Mouse (Mus musculus) hindbrain, postnatal 0 days (tissue): ENCODE results near the gene Arfgap2. TPM values are rescaled to one million over a fixed set of nuclear protein-coding genes. Genes with fewer than 3 reads are reported as not detected.

Source experiments
- ATAC-seq: fragments of 200-750 bp; cut with Nextera tagmentation; 2 replicates; pipeline ENCODE4 v1.8.0; 2017; ENCODE audit warnings: mild to moderate bottlenecking, moderate TSS enrichment, moderate library complexity
- DNase-seq: peaks from one replicate; pipeline ENCODE4 v3.0.0-alpha.2; 2015; ENCODE audit warnings: low spot score
- H3K27ac ChIP-seq: fragments of 300-500 bp; sonication (generic); 2 replicates; pipeline ENCODE4 v1.5.1; 2014; ENCODE audit warnings: mild to moderate bottlenecking
- H3K27me3 ChIP-seq: fragments of 300-500 bp; sonication (generic); 2 replicates; pipeline ENCODE4 v1.6.1; 2014; ENCODE audit warnings: low read length, mixed read lengths; ENCODE audit not compliant: insufficient read depth
- H3K36me3 ChIP-seq: fragments of 300-500 bp; sonication (generic); 2 replicates; pipeline ENCODE4 v1.6.1; 2014; ENCODE audit warnings: low read length, mixed read lengths; ENCODE audit not compliant: insufficient read depth
- H3K4me1 ChIP-seq: fragments of 300-500 bp; sonication (generic); 2 replicates; pipeline ENCODE4 v1.6.1; 2014; ENCODE audit warnings: antibody characterized with exemption, low read length, mixed read lengths; ENCODE audit not compliant: insufficient read depth
- H3K4me2 ChIP-seq: fragments of 300-500 bp; sonication (generic); 2 replicates; pipeline ENCODE4 v1.6.1; 2014; ENCODE audit warnings: low read depth, mild to moderate bottlenecking, low read length, moderate library complexity, mixed read lengths
- H3K4me3 ChIP-seq: fragments of 300-500 bp; sonication (generic); 2 replicates; pipeline ENCODE4 v1.5.1; 2014; ENCODE audit warnings: low read length
- H3K9ac ChIP-seq: fragments of 300-500 bp; sonication (generic); replicated peaks from 2 replicates; pipeline ENCODE4 v1.6.1; 2014; ENCODE audit warnings: mild to moderate bottlenecking, low read length, moderate library complexity, mixed read lengths
- H3K9me3 ChIP-seq: fragments of 300-500 bp; sonication (generic); 2 replicates; pipeline ENCODE4 v1.6.1; 2016; ENCODE audit warnings: low read length, mixed read lengths
- CTCF ChIP-seq: IDR thresholded peaks from 2 replicates; pipeline ENCODE4 v1.5.1; 2016; ENCODE audit warnings: antibody characterized with exemption, control low read depth, low read depth
- WGBS: fragments of 180-500 bp; shearing (Covaris S2); extraction: QIAGEN DNeasy Blood & Tissue Kit; methylation state at CpG from one replicate; pipeline ENCODE4 v1.1.7; 2014; 5-methylcytosine and 5-hydroxymethylcytosine counted together
- polyA plus RNA-seq: library from polyadenylated mRNA; unstranded; fragments of >200 nt; fragmentation: Nextera tagmentation; extraction: Ambion mirVana; gene quantifications from 2 replicates; pipeline ENCODE4 v1.2.1, GENCODE M21; 2015
- total RNA-seq: library from RNA; depleted of rRNA; stranded (reverse); fragments of >200 nt; gene quantifications from 2 replicates; pipeline ENCODE4 v1.2.3, GENCODE M21; 2014; rRNA removed

Arfgap2 gene
- total and polyA plus RNA-seq, 2 experiments from 2014 or later = 53.8 to 54.4 TPM

DNA sequence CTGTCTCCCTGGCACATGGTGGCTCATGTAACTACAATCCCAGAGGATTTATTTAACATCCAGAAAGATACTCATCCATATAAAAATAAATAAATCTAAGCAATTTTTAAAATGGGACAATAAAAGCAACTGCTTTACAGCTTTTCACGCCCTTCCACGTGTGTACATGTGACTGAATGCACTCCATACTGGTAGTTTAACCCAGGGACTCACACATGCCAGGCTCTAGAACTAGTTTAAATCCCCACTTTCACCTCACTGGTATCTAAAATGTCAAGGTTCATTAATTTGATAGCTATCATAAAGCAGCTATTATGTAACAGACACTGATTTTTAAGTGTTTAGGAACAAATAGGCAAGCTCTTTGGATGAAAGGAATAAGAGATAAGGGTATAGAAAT lies 57.1 kb downstream of the Arfgap2 start:
- H3K4me1 ChIP-seq = peaks cover 13% of the 10 kb centered on the region; the same call in 1 of the 2 replicates
- no peak overlapping the region for H3K27ac ChIP-seq
- no peak overlapping the region for H3K4me2 ChIP-seq
- no peak for DNase-seq
- no peaks in the 10 kb centered on the region for H3K9me3 ChIP-seq
- H3K4me3 ChIP-seq = no peak overlapping the region
- TF ChIP-seq CTCF = no peak
- H3K27me3 ChIP-seq = no peaks in the 10 kb centered on the region
- 96% methylated on average over 2 of the region's 2 CpGs for WGBS
- H3K36me3 ChIP-seq = no peaks in the 10 kb centered on the region
- H3K9ac ChIP-seq = no peak overlapping the region
- ATAC-seq = no peak

DNA sequence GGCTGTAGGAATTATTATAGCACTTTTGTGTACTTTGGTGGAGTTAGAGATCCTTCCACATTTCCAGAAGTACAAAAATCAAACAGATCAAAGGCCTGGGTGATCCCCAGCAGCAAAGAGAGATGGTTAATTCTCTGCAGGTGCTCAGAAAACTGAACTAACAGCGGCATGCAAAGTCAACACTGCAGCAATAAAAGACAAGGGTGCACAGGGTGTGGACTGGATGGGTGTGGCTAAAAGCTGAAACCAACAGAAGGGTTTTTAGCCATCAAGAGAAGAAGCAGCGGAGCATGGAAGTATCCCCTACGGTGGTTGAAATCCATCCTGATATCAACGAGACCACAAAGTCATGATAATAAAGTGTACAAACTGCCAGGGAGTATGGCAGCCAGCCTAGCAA lies 57.7 kb downstream of the Arfgap2 start:
- no peaks in the 10 kb centered on the region for H3K27me3 ChIP-seq
- H3K4me3 ChIP-seq = no peak overlapping the region
- WGBS = 68% methylated on average over 4 of the region's 4 CpGs
- peaks cover 18% of the 10 kb centered on the region; the same call in 1 of the 2 replicates for H3K4me1 ChIP-seq
- H3K4me2 ChIP-seq = no peak overlapping the region
- TF ChIP-seq CTCF = no peak
- DNase-seq (no peak), ATAC-seq (no peak)
- no peaks in the 10 kb centered on the region for H3K9me3 ChIP-seq
- H3K27ac ChIP-seq = no peak overlapping the region
- H3K36me3 ChIP-seq = no peaks in the 10 kb centered on the region
- no peak overlapping the region for H3K9ac ChIP-seq

DNA sequence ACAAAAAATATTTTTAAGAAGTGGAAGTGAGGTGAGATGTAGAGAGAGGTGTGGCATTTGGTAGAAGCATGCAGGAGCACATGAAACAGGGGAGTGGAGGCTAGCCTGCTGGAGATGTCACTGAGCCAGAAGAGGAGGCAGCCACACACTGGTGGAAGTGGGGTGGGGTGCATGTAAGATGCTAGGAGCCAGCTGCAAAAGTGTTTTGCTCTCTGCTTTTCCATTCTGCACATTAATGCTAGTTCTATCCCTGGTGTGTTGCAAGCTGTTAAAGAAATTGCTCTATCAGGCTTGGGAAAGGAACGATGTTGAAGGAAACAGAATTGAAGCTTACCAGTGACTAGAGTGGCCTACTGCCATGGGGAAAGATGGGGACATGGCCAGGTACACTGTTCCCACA lies 59.6 kb downstream of the Arfgap2 start:
- Histone ChIP-seq H3K4me2 (no peak overlapping the region), H3K9me3 (no peaks in the 10 kb centered on the region), H3K36me3 (no peaks in the 10 kb centered on the region), H3K4me3 (no peak overlapping the region), H3K9ac (no peak overlapping the region), H3K27ac (peak overlapping the region; percentile 74), H3K27me3 (no peaks in the 10 kb centered on the region), H3K4me1 (peaks cover 23% of the 10 kb centered on the region; the same call in 1 of the 2 replicates)
- WGBS = 47% methylated on average over 1 of the region's 1 CpGs
- ATAC-seq = no peak; the same call in 1 of the 2 replicates
- no peak for TF ChIP-seq CTCF
- DNase-seq = no peak

DNA sequence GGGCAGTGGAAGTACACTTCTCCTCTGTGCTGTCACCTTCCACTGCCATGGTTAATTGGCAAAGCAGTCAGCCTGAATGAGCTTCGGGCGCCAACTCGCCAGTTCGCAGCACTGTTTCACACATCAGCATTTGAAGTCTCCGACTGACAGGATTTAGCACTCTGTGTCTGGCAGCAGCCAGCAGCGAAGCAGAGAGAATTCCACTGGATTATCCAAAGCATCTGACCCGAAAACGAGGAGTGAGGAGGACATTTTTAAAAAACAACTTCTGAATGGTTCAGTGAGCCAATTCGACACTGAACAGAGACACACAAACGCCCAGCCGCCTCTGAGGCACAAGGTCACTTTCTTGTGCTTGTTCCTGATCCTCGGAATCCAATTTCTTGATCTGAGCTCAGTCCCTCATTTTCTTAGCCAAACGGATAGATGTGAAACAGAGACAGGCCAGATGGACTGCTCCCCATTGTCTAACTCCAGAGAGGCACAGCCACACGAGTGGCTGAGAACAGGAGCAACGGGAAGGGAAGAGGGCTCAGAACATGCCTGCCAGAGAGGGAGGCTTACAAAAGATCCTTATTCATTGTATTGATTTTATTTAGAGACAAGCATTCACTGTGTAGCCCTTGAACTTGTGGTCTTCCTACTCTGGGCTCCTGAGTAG lies 60.1 kb downstream of the Arfgap2 start:
- Histone ChIP-seq H3K36me3 (no peaks in the 10 kb centered on the region), H3K9ac (no peak overlapping the region), H3K4me1 (peaks cover 24% of the 10 kb centered on the region; the same call in 1 of the 2 replicates), H3K9me3 (no peaks in the 10 kb centered on the region), H3K4me2 (peak overlapping the region; percentile 16; the same call in 1 of the 2 replicates), H3K27me3 (no peaks in the 10 kb centered on the region), H3K27ac (peak overlapping the region; percentile 74), H3K4me3 (no peak overlapping the region)
- WGBS = 25% methylated on average over 15 of the region's 15 CpGs
- ATAC-seq (peak; percentile 46), DNase-seq (peak; percentile 70)
- no peak for TF ChIP-seq CTCF

Other genes starting within 250 kb of the Arfgap2 start
- 0.22 TPM in 1 of 2 replicates, not detected in the other for gene Rapsn, start 229.4 kb upstream of the Arfgap2 start, total RNA-seq
- gene Rapsn, start 229.4 kb upstream of the Arfgap2 start, polyA plus RNA-seq = 0.88 and 1.1 TPM in 2 replicates
- gene Psmc3, start 211.0 kb upstream of the Arfgap2 start, total RNA-seq = 154 and 160 TPM in 2 replicates
- gene Psmc3, start 211.0 kb upstream of the Arfgap2 start, polyA plus RNA-seq = 249 and 261 TPM in 2 replicates
- gene Slc39a13, start 194.6 kb upstream of the Arfgap2 start, total RNA-seq = 37.1 and 42.7 TPM in 2 replicates
- gene Slc39a13, start 194.6 kb upstream of the Arfgap2 start, polyA plus RNA-seq = 22.6 and 24.4 TPM in 2 replicates
- gene Spi1, start 182.6 kb upstream of the Arfgap2 start, total RNA-seq = 3.0 and 8.5 TPM in 2 replicates
- 4.5 and 4.9 TPM in 2 replicates for gene Spi1, start 182.6 kb upstream of the Arfgap2 start, polyA plus RNA-seq
- 0.25 and 0.37 TPM in 2 replicates for gene Mybpc3, start 146.8 kb upstream of the Arfgap2 start, total RNA-seq
- gene Mybpc3, start 146.8 kb upstream of the Arfgap2 start, polyA plus RNA-seq = 0.13 and 0.23 TPM in 2 replicates
- gene Madd, start 81.1 kb upstream of the Arfgap2 start, total RNA-seq = 64.2 TPM in 2 replicates
- gene Madd, start 81.1 kb upstream of the Arfgap2 start, polyA plus RNA-seq = 31.3 and 32.7 TPM in 2 replicates
- gene Nr1h3, start 62.1 kb upstream of the Arfgap2 start, total RNA-seq = 4.4 and 4.8 TPM in 2 replicates
- gene Nr1h3, start 62.1 kb upstream of the Arfgap2 start, polyA plus RNA-seq = 2.5 and 2.7 TPM in 2 replicates
- 48.5 and 151 TPM in 2 replicates for gene Acp2, start 62.1 kb upstream of the Arfgap2 start, total RNA-seq
- gene Acp2, start 62.1 kb upstream of the Arfgap2 start, polyA plus RNA-seq = 30.3 and 30.9 TPM in 2 replicates
- gene Ddb2, start 28.0 kb upstream of the Arfgap2 start, total RNA-seq = 7.6 and 11.3 TPM in 2 replicates
- gene Ddb2, start 28.0 kb upstream of the Arfgap2 start, polyA plus RNA-seq = 11.5 and 12.9 TPM in 2 replicates
- gene Pacsin3, start 9.0 kb upstream of the Arfgap2 start, total RNA-seq = 16.3 and 25.7 TPM in 2 replicates
- 26.0 and 26.1 TPM in 2 replicates for gene Pacsin3, start 9.0 kb upstream of the Arfgap2 start, polyA plus RNA-seq
- gene 1110051M20Rik, start 179.7 kb downstream of the Arfgap2 start, total RNA-seq = 152 and 175 TPM in 2 replicates
- 136 and 141 TPM in 2 replicates for gene 1110051M20Rik, start 179.7 kb downstream of the Arfgap2 start, polyA plus RNA-seq
- 28.0 and 28.4 TPM in 2 replicates for gene Lrp4, start 192.5 kb downstream of the Arfgap2 start, total RNA-seq
- 4.9 and 6.7 TPM in 2 replicates for gene Lrp4, start 192.5 kb downstream of the Arfgap2 start, polyA plus RNA-seq